Mouse (Mus musculus) ES-Bruce4 (cell line): ENCODE data around the gene Tex11.

Source experiments
- CTCF ChIP-seq: IDR thresholded peaks from one replicate; pipeline ENCODE4 v1.8.1; 2011; ENCODE audit warnings: low read depth, low read length
- EP300 ChIP-seq: IDR thresholded peaks from 2 replicates; pipeline ENCODE4 v1.6.1; 2011; ENCODE audit warnings: low read depth, low read length; ENCODE audit not compliant: insufficient read depth
- POLR2A ChIP-seq: IDR thresholded peaks from one replicate; pipeline ENCODE4 v1.8.1; 2011; ENCODE audit warnings: low read length; ENCODE audit not compliant: insufficient read depth

GRCm38 (mm10) chrX:100789322-100789721 lies 270.1 kb downstream of the Tex11 start:
- TF ChIP-seq CTCF = no peak
- no peak for TF ChIP-seq POLR2A
- TF ChIP-seq EP300 = no peak
